In the genomic region with DNA sequence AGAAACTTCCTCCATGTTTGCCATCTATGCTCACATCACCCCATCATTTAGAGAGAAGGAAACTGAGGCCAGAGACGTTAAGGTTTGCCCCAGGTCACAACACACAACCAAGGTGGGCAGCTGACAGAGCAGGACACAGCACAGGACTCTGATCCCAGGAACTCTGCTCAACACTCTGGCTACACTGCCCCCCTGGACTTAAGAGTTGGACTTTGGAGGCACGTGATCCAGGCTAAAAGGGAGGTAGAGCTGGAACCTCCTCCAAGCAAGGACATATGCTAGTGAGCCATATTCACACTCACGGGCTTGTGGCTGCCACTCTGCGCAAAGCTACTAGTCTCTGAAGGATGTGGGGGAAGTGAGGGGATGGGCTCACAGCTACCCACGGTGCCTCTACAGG, we compare ENCODE assay signal across 15 mouse cellular contexts. TPM values are rescaled to one million over a fixed set of nuclear protein-coding genes. Genes with fewer than 3 reads are reported as not detected.
DNase-seq lines count a peak whose midpoint lies in the region; ATAC-seq and TF ChIP-seq lines count a peak whose summit lies in the region.
"Had no signal": no experiment of that assay in that cellular context is flagged by ENCODE, and none has a peak within 500 bp of the region (broad histone marks: within the 10 kb centered on the region; RNA-seq: fewer than 3 reads in every experiment).

No protein-coding gene starts in this region.

- no peak for ATAC-seq in hindbrain, postnatal 0 days
- ATAC-seq in neural tube, embryonic 13.5 days (ENCODE audit: low read depth) = no peak
- ATAC-seq: forebrain, embryonic 13.5 days had no signal

- peaks cover 25% of the 10 kb centered on the region for H3K36me3 ChIP-seq in hindbrain, embryonic 10.5 days
- no peaks in the 10 kb centered on the region; the same call in 1 of the 2 replicates for H3K36me3 ChIP-seq in hindbrain, postnatal 0 days (ENCODE audit: insufficient read depth, low read length)
- peaks cover 13% of the 10 kb centered on the region for H3K36me3 ChIP-seq in neural tube, embryonic 13.5 days
- H3K36me3 ChIP-seq in limb, embryonic 10.5 days = peaks cover 20% of the 10 kb centered on the region

- peaks cover 79% of the 10 kb centered on the region for H3K4me1 ChIP-seq in hindbrain, embryonic 10.5 days (replicated peaks)
- H3K4me1 ChIP-seq in hindbrain, postnatal 0 days (ENCODE audit: insufficient read depth, low read length) = peaks cover 38% of the 10 kb centered on the region
- peaks cover 73% of the 10 kb centered on the region for H3K4me1 ChIP-seq in neural tube, embryonic 13.5 days (replicated peaks)
- H3K4me1 ChIP-seq in limb, embryonic 10.5 days = peaks cover 55% of the 10 kb centered on the region

- no peaks in the 10 kb centered on the region for H3K9me3 ChIP-seq in hindbrain, embryonic 10.5 days
- no peaks in the 10 kb centered on the region for H3K9me3 ChIP-seq in hindbrain, postnatal 0 days (ENCODE audit: low read length)
- no peaks in the 10 kb centered on the region for H3K9me3 ChIP-seq in neural tube, embryonic 13.5 days
- no peaks in the 10 kb centered on the region for H3K9me3 ChIP-seq in limb, embryonic 10.5 days (replicated peaks)
- H3K9me3 ChIP-seq: forebrain, embryonic 13.5 days had no signal

- H3K9ac ChIP-seq in hindbrain, postnatal 0 days (replicated peaks; ENCODE audit: low read length) = no peak overlapping the region
- no peak overlapping the region for H3K9ac ChIP-seq in neural tube, embryonic 13.5 days
- H3K9ac ChIP-seq: forebrain, embryonic 13.5 days had no signal

- no peak overlapping the region for H3K4me3 ChIP-seq in hindbrain, embryonic 10.5 days
- no peak overlapping the region for H3K4me3 ChIP-seq in hindbrain, postnatal 0 days (ENCODE audit: low read length)
- H3K4me3 ChIP-seq in neural tube, embryonic 13.5 days = no peak overlapping the region
- H3K4me3 ChIP-seq in limb, embryonic 10.5 days = no peak overlapping the region
- H3K4me3 ChIP-seq: forebrain, embryonic 13.5 days; gastrocnemius, adult 2 months had no signal

- H3K27me3 ChIP-seq in hindbrain, embryonic 10.5 days (ENCODE audit: insufficient read depth, poor library complexity, severe bottlenecking) = no peaks in the 10 kb centered on the region
- no peaks in the 10 kb centered on the region for H3K27me3 ChIP-seq in hindbrain, postnatal 0 days (ENCODE audit: insufficient read depth, low read length)
- no peaks in the 10 kb centered on the region for H3K27me3 ChIP-seq in neural tube, embryonic 13.5 days
- H3K27me3 ChIP-seq in limb, embryonic 10.5 days (ENCODE audit: low read depth, poor library complexity, severe bottlenecking) = no peaks in the 10 kb centered on the region
- H3K27me3 ChIP-seq: forebrain, embryonic 13.5 days had no signal

- 74% methylated on average over 5 of the region's 5 CpGs for WGBS in hindbrain, embryonic 10.5 days
- 73% methylated on average over 5 of the region's 5 CpGs for WGBS in hindbrain, postnatal 0 days
- 79% methylated on average over 5 of the region's 5 CpGs for WGBS in neural tube, embryonic 13.5 days
- WGBS in limb, embryonic 10.5 days = 77% methylated on average over 5 of the region's 5 CpGs

- no peak overlapping the region for H3K4me2 ChIP-seq in hindbrain, postnatal 0 days (ENCODE audit: low read depth, low read length)
- H3K4me2 ChIP-seq in neural tube, embryonic 13.5 days = no peak overlapping the region
- H3K4me2 ChIP-seq: forebrain, embryonic 13.5 days had no signal

- TF ChIP-seq CTCF in hindbrain, postnatal 0 days (IDR thresholded peaks at IDR 0.05; ENCODE audit: low read depth) = no peak

- no peak for DNase-seq in hindbrain, embryonic 10.5 days (ENCODE audit: low spot score)
- DNase-seq in hindbrain, postnatal 0 days (ENCODE audit: low spot score) = no peak
- no peak for DNase-seq in neural tube, embryonic 10.5 days (ENCODE audit: extremely low spot score, low spot score)
- DNase-seq in limb, embryonic 10.5 days (ENCODE audit: low spot score) = no peak
- DNase-seq in frontal cortex, postnatal 25 days (ENCODE audit: low spot score in 2 of 2) = no peak
- no peak for DNase-seq in adrenal gland, postnatal 36 days
- no peak for DNase-seq in adrenal gland, adult (ENCODE audit: inconsistent age in 2 of 2, low spot score in 1 of 2)
- DNase-seq: adrenal gland, adult 8-10 months; B cell, adult 2 months; cerebellum, adult 18-20 months; gastrocnemius, adult 2 months; lung, adult 2 months; right cerebral cortex, postnatal 4 days had no signal

- H3K27ac ChIP-seq in hindbrain, embryonic 10.5 days = peak overlapping the region; percentile 67
- H3K27ac ChIP-seq in hindbrain, postnatal 0 days = no peak overlapping the region
- H3K27ac ChIP-seq in neural tube, embryonic 13.5 days (replicated peaks) = peak overlapping the region; percentile 33; the same call in 1 of the 2 replicates
- peak overlapping the region; percentile 16; the same call in 1 of the 2 replicates for H3K27ac ChIP-seq in limb, embryonic 10.5 days
- H3K27ac ChIP-seq: forebrain, embryonic 13.5 days; gastrocnemius, adult 2 months had no signal

RNA-seq across cellular contexts. Expression of a gene that starts 45.3 kb away (rescaled TPM):
- 23.7 and 32.3 TPM in 2 replicates for polyA plus RNA-seq in hindbrain, embryonic 10.5 days (2016; fragmentation: Nextera tagmentation; extraction: Ambion mirVana)
- 79.2 and 79.4 TPM in 2 replicates for total RNA-seq in hindbrain, postnatal 0 days (2014; rRNA removed)
- polyA plus RNA-seq in hindbrain, postnatal 0 days (2015; fragmentation: Nextera tagmentation; extraction: Ambion mirVana) = 22.5 and 22.6 TPM in 2 replicates
- polyA plus RNA-seq in neural tube, embryonic 13.5 days (2015; fragmentation: Nextera tagmentation; extraction: Ambion mirVana) = 28.6 and 28.8 TPM in 2 replicates
- 13.2 and 17.1 TPM in 2 replicates for polyA plus RNA-seq in limb, embryonic 10.5 days (2016; fragmentation: Nextera tagmentation; extraction: Ambion mirVana)
- total RNA-seq in adrenal gland, postnatal 36 days (2021) = 10 to 100 TPM; 11.9 to 17.7 TPM
